Mouse (Mus musculus) retina, adult 2 months (tissue): ENCODE measurements around the gene Raver2.
A peak's percentile ranks its signal among the peaks of the same experiment; 100 is the strongest.

Experiments
- DNase-seq: peaks from one replicate; pipeline ENCODE4 v3.0.0-alpha.2; 2012; ENCODE audit warnings: low read depth, low spot score

Raver2 gene

DNA sequence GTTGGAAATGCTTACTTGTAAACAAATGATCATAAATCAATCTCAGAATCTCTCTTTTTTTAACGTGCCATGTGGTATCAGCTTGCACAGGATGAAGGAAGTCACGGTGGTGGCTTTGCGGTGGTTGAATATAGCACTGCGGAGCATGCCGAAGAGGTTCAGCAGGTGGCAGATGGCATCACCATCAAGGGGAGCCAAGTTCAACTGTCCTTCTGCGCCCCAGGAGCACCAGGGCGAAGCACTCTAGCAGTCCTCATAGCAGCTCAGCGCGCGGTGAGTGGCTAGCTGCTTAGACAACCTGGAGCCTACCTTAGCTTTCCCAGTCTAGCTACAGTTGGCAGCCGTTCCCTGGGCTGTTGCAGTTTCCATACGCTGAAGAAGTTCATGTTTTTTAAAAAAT lies 38.3 kb downstream of the Raver2 start:
- no peak for DNase-seq

DNA sequence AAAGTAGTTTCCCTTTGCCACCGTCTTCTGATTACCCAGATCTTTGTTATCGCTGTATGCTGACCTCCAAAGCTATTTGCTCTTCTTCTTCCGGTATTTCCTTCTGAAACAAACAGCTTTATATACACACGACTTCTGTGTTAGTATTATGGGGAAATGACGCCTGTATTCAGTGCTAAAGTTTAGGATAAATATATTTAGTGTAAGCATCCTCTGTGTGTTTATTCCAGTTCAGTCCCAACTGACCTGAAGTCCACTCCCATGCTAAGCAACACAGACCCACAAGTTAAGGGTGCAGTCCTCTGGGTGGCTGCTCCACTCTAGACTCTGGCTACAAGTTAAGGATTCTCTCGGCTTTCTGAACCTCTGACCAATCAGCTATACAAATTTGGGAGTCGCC lies 52.2 kb downstream of the Raver2 start:
- DNase-seq, result no peak

DNA sequence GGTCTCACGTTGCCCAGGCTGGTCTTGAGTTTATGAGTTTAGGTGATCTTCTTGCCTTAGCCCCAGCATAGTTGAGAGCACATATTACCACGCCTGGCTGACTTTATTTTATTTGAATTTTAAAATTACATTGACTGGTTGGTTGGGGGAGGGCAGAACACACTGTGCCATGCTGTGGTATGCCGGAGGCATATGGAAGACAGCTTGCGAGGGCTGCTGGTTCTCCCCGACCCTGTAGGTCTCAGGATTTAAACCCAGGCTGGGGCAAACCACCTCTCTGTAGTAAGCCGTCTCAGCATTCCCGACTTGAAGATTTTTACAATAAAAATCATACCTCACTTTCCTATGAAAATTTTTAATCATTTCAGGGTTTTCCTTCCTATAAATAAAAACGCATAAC lies 66.2 kb downstream of the Raver2 start:
- DNase-seq, result no peak

- no peak for DNase-seq
Measured at GRCm38 (mm10) chr4:101135909-101136308, 67.1 kb downstream of the Raver2 start.

- DNase-seq, result no peak
Measured at GRCm38 (mm10) chr4:101137975-101138374, 69.2 kb downstream of the Raver2 start.

DNA sequence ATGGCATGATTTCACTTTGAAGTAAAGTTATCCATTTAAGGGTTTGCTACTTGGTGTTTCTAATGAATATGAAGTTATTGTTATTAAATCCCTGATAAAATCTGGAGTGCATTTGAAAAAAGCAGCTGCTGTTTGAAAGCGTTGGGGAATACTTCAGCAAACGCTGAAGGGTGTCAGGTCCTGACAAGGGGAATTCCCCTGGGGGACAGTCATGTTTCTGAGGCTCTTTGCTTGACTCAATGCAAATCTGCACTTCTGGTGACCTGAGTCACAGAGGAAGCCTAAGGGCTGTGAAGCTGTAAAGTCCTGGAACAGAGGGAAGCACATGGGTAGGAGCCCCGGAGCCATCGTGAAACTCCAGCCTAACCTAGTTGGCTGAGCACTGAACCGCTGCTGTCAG lies 73.0 kb downstream of the Raver2 start:
- DNase-seq, result no peak

DNA sequence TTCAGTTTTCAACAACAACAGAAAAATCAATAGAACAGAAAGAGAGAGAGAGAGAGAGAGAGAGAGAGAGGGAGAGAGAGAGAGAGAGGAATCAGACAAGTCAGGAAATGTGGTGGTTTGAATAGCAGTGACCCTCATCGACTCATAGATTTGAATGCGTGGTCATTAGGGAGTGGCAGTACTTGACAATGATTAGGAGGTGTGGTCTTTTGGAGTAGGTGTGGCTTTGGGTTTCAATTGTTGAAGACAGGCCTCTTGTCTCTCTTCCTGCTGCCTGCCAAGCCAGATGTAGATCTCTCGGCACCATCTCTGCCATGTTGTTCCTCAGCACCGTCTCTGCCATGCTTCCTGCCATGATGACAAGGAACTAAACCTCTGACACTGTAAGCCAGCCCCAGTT lies 75.1 kb downstream of the Raver2 start:
- DNase-seq, result no peak

- DNase-seq, result no peak
Measured at GRCm38 (mm10) chr4:101144361-101144760, 75.6 kb downstream of the Raver2 start.

GRCm38 (mm10) chr4:101144790-101145189 lies 76.0 kb downstream of the Raver2 start:
- no peak for DNase-seq

- peak; percentile 30 for DNase-seq
Measured at GRCm38 (mm10) chr4:101146047-101146745, 77.4 kb downstream of the Raver2 start.

GRCm38 (mm10) chr4:101146891-101147655 lies 78.3 kb downstream of the Raver2 start:
- no peak for DNase-seq

DNA sequence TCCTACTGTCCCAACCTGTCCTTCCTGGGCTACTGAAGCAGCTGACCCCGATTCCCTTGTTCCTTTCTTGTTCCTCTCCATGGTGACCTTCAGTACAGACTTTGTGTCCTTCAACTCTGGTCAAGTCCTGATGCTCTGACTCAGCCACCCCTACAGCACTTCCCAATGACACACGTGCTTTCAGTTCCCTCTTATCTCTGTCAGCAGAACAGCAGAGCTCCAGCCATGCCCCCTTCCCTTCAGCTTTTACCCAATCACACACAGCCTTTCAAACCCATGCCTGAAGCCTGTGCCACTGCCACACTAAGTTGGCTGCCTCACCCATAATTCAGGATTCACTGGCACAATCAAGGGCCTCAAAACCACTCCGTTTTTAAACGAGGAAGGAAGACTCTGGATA lies 86.8 kb downstream of the Raver2 start:
- DNase-seq, result no peak

GRCm38 (mm10) chr4:101157476-101157875 lies 88.7 kb downstream of the Raver2 start:
- no peak for DNase-seq

DNA sequence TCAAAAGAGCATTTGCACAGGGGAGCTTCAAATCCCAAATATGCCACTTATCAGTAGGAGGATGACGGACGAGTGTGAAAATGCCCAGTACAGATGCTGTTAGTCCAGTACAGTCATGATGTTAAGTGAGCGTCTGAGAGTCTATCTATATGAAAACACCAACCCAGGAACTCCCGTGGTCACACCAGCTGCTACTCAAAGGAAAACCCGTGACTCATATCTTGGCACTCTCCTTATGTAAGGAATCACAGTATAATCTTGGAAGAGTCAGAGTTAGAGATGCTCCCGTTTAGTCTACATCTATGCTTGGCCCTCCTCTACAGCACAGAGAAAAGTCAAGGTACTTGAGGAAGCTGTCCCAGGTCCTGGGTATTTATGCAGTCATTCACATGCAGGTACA lies 89.5 kb downstream of the Raver2 start:
- no peak for DNase-seq

DNA sequence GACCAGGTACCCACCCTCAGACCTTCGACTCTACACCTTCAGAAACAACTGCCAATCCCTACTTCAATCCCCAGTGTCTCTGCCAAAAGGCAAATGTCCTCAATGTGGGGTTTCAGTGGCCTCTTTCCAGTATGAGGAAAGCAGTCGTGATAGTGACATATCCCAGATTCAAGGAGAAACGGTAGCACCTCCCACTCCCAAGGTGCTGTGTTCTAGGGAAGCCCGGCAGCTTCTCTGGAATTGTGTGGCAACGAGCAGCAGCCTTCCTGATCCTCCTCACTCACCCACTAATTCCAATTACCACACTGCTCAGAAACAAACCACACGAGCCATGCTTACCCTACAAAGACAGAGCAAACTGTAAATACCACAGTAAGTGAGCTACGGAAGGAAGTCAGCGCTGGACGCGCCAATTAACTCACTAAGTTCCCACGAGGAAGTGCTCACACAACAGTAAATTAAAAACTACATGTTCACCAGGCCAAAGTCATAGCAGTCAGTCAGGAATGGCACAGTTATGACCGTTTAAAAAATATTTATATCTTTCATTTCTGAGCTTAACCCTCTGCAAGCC lies 90.5 kb downstream of the Raver2 start:
- DNase-seq, result no peak

- no peak for DNase-seq
Measured at GRCm38 (mm10) chr4:101160821-101161220, 92.0 kb downstream of the Raver2 start.

DNA sequence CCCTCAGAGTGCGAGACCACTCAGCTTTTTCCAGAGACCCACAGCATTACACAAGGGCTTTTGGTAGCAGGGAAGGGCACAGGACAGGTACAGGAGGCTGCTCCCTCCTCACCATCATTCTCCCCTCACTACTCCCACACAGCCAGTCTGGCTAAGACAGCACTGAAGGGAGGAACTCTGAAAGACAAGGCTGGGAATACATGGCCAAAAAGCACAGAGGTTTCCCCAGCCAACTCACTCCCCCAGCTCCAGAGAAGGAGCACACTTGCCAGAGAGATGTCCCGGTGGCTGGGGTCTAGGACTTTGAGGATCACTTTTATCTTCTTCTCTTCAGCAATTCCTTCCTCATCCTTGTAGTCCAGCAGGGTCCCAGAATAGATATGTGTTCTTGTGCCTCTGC lies 95.4 kb downstream of the Raver2 start:
- no peak for DNase-seq

- DNase-seq, result no peak
Measured at GRCm38 (mm10) chr4:101164673-101165072, 95.9 kb downstream of the Raver2 start.

DNA sequence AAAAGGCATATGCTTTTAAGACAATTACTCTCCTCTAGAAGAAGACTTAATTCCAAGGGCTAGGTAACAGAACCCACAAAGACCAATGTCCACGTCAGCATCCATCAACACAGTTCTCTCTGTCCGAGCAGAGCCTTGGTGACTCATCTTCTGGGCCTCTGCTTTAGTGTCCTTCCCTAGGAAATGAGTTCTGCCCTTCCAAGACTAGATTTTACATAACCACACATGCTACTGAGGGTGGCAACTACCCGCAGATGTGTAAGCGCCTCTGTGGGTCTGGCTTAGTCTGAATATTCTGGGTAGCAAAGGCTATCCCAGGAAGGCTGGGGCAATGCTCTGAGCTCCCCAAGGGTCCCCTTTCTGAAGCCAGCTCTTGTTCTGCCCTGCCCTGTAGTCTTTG lies 97.0 kb downstream of the Raver2 start:
- no peak for DNase-seq

DNA sequence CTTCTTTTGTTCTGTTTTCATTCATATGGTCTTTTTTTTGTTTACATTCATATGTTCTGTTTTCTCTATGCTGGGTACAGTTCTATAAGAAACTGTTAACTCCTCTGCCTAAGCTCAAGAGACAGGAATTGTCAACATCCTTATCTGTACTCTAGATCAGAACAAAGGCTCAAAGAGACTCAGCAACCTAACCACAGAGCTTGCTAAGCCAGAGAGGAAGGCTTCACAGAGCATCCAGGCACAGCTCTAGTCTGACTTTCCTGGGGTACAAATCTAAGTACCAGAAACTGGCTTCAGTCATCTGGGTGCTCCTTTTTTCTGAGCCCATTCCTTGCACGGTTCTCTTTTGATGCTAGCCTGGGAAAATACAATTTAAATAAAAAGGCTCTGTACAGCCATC lies 99.0 kb downstream of the Raver2 start:
- DNase-seq, result no peak

DNA sequence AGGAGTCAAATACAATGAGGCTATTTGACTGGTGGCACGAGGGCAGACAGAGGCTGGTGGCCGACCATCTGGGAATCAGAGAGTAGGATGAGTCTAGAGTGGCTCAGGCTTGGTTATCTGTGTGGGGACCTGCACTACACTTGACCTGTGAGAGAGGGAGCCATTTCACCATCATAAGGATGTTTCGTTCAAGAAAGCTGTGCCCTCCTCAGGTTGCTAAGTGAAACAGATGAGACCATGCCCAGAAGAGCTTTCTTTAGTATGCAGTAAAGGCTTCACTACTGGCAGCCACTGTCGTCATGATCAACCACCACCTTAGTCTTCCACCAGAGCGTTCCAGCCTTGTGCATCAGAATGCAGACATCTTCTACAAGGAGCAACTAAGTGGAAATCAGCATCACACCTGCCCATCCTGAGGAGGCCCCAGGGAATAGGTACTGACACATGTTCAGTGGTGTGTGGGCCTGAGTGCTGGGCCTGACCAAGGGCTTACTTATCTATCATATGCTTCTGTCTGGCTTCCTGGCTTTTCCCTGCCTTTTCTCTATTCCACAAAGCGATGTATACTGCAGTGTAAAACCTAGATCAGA lies 99.5 kb downstream of the Raver2 start:
- peak; percentile 30 for DNase-seq

- no peak for DNase-seq
Measured at GRCm38 (mm10) chr4:101172738-101173137, 104.0 kb downstream of the Raver2 start.
